Mouse (Mus musculus): Measurements from ENCODE around the gene Adamts17.

DNA sequence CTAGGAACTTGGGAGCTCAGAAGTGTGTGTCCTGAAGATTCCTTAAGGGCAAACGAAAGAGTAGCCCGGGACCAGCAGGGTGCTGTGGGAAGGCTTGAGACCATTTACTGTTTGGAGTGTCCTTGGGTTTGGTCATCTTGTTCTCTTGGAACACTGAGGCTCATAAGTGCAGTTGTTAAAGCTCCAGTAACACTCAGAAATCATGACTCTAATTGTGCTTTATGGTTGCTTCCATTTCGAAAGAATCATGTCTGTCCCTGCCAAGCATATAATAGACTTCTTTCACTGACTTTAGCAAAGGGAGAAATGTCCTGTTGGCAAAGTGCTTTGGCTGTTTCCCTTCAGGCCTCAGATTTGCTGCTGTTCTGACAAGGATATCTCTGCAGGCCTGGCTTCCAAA is 210.9 kb downstream of the Adamts17 start:
- no peak for TF ChIP-seq PAX5 (IDR thresholded peaks at IDR 0.05; ENCODE audit: low read length)
- no peak for TF ChIP-seq POLR2A (IDR thresholded peaks at IDR 0.05; ENCODE audit: low read depth, low read length)
